Mouse (Mus musculus) hindbrain, embryonic 10.5 days (tissue): Measurements from ENCODE around the gene Ttll1. TPM values are rescaled to one million over a fixed set of nuclear protein-coding genes. Genes with fewer than 3 reads are reported as not detected.

Experiments used
- DNase-seq: peaks from one replicate; pipeline ENCODE4 v3.0.0-alpha.2; 2017; ENCODE audit warnings: low spot score
- H3K27ac ChIP-seq: fragments of 300-500 bp; sonication (generic); 2 replicates; pipeline ENCODE4 v1.5.1; 2016; ENCODE audit warnings: mild to moderate bottlenecking, moderate library complexity
- H3K27me3 ChIP-seq: fragments of 300-500 bp; sonication (generic); 2 replicates; pipeline ENCODE4 v1.6.1; 2016; ENCODE audit warnings: mild to moderate bottlenecking; ENCODE audit not compliant: poor library complexity, insufficient read depth, severe bottlenecking
- H3K36me3 ChIP-seq: fragments of 300-500 bp; sonication (generic); 2 replicates; pipeline ENCODE4 v1.6.1; 2016; ENCODE audit warnings: mild to moderate bottlenecking, moderate library complexity
- H3K4me1 ChIP-seq: fragments of 300-500 bp; sonication (generic); replicated peaks from 2 replicates; pipeline ENCODE4 v1.6.1; 2016; ENCODE audit warnings: mild to moderate bottlenecking
- H3K4me3 ChIP-seq: fragments of 300-500 bp; sonication (generic); 2 replicates; pipeline ENCODE4 v1.5.1; 2016; ENCODE audit warnings: mild to moderate bottlenecking, moderate library complexity
- H3K9me3 ChIP-seq: fragments of 300-500 bp; sonication (generic); 2 replicates; pipeline ENCODE4 v1.6.1; 2016; ENCODE audit warnings: mild to moderate bottlenecking, moderate library complexity
- whole genome bisulfite sequencing: fragments of 180-500 bp; shearing (Covaris S2); methylation state at CpG from one replicate; pipeline ENCODE4 v1.1.7; 2016; 5-methylcytosine and 5-hydroxymethylcytosine counted together
- polyA plus RNA-seq: library from polyadenylated mRNA; unstranded; fragments of >200 nt; fragmentation: Nextera tagmentation; extraction: Ambion mirVana; gene quantifications from 2 replicates; pipeline ENCODE4 v1.2.1, GENCODE M21; 2016

Ttll1 gene
- polyA plus RNA-seq, 1 experiment from 2014 or later: 50.4 TPM

DNA sequence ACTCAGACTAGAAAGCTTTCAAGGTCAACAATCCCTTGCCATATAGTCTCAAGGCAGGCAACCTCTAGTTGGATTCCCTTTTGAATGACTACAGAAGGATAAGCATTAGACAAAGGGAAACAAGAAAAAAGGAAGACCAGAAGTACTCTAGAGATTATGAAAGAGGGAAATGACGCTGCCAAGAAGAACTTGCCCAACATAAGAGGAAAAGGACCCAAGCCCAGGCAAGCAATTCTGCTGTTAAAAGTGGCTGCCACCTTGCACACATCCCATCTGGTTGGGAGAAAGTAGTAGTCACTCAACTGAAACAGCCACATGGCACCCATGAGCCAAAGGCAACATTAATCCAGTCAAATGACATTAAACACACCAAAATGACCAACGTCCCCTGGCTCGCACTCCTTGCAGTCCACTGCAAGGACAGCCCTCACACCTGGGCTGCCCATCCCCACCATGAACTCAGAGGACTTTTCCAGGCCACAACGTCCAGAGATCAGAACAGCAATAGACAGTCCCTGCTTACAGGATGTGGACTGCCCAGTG, 68.1 kb downstream of the Ttll1 start:
- H3K36me3 ChIP-seq: no peaks in the 10 kb centered on the region

DNA sequence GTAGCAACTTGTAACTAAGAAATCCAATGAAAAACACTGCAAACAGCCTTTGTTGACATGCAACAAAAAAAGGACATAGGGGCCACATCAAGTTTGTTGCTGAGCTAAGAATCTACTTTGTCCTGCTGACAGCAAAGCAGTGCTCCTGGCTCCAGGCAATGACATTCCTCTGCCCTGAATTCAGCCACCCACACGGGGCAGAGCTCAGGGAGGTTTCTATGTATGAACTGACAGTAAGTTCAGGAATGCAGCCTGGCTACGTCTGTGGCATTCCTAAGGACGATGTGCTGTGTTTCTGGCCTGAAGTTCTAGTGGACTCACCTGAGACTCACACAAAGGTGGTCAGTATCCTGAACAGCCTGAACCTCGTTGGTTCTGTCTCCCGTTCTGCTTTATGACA, 70.0 kb downstream of the Ttll1 start:
- no peak for DNase-seq
- Histone ChIP-seq H3K27ac (no peak overlapping the region), H3K4me1 (peaks cover 27% of the 10 kb centered on the region), H3K27me3 (no peaks in the 10 kb centered on the region), H3K4me3 (no peak overlapping the region), H3K36me3 (no peaks in the 10 kb centered on the region), H3K9me3 (no peaks in the 10 kb centered on the region)
- 63% methylated on average over 5 of the region's 5 CpGs for WGBS

More for the DNA sequence above, 68.1 kb downstream of the Ttll1 start:
- Histone ChIP-seq H3K9me3 (no peaks in the 10 kb centered on the region), H3K4me1 (peaks cover 42% of the 10 kb centered on the region), H3K27ac (no peak overlapping the region), H3K4me3 (no peak overlapping the region), H3K27me3 (no peaks in the 10 kb centered on the region)
- no peak for DNase-seq
- WGBS: 96% methylated on average over 4 of the region's 4 CpGs

DNA sequence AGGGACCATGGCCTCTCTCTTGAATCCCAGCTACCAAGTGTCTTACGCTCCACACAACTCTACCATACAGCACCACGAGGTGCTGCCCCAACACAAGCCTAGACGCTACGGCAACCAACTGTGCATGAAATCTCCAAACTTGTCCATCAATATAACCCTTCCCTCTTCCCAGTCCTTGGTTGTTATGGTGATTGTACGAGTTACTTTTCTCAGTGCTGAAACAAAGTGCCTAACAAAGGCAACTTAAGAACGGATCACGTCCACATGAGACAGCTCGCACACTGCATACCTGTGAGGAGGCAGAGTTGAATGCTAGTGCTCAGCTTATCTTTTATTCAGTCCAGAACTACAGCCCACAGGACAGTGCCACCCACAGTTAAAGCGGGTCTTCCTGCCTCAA, 74.2 kb downstream of the Ttll1 start:
- no peak overlapping the region for H3K27ac ChIP-seq
- DNase-seq: no peak
- peaks cover 24% of the 10 kb centered on the region for H3K4me1 ChIP-seq
- no peaks in the 10 kb centered on the region for H3K36me3 ChIP-seq
- WGBS: 81% methylated on average over 9 of the region's 9 CpGs
- no peaks in the 10 kb centered on the region for H3K9me3 ChIP-seq
- H3K4me3 ChIP-seq: no peak overlapping the region
- H3K27me3 ChIP-seq: no peaks in the 10 kb centered on the region

DNA sequence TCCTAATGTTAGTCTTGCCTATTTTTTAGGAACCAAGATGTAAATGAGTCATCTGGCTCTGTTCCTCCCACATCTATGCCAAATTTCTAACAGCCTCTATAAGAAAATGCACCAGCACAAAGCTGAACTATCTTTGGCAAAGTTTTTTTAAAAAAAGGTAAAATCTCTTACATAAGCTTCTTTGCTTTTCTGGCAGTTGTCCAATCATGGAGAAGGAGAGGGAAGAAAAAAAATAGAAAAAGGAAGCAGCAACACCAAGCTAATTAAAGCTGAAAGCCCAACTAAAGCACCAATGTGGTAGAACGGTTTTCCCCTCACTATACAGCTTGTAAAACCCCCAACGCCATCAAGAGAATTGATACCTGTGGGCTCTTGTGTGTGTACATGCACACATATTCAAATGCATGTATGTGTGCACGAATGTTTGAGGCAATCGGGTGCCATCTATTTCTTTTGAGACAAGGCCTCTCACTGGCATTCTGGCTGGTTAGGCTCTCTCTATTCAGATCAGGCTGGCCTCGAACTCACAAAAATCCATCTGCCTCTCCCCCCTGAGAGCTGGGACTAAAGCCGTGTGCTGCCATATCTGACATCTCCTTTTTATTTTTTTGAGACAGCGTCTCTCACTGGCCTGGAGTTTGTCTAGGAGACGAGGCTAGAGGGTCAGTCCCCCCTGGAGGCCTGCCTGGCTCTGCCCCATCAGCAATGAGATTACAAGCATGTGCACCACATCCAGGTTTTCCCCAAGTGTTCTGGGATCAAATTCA, 75.2 kb downstream of the Ttll1 start:
- 86% methylated on average over 8 of the region's 8 CpGs for WGBS
- no peaks in the 10 kb centered on the region for H3K9me3 ChIP-seq
- no peaks in the 10 kb centered on the region for H3K27me3 ChIP-seq
- no peak overlapping the region for H3K27ac ChIP-seq
- no peak for DNase-seq
- H3K4me1 ChIP-seq: peaks cover 18% of the 10 kb centered on the region
- H3K4me3 ChIP-seq: no peak overlapping the region
- no peaks in the 10 kb centered on the region for H3K36me3 ChIP-seq

GRCm38 (mm10) chr15:83434692-83435091, 76.0 kb downstream of the Ttll1 start:
- Histone ChIP-seq H3K27me3 (no peaks in the 10 kb centered on the region), H3K4me1 (peaks cover 18% of the 10 kb centered on the region), H3K36me3 (no peaks in the 10 kb centered on the region), H3K9me3 (no peaks in the 10 kb centered on the region), H3K4me3 (no peak overlapping the region), H3K27ac (no peak overlapping the region)
- 79% methylated on average over 4 of the region's 4 CpGs for WGBS
- DNase-seq: no peak

Other genes starting within 250 kb of the Ttll1 start
- 33.1 and 36.9 TPM in 2 replicates for gene Arfgap3, start 160.6 kb downstream of the Ttll1 start, polyA plus RNA-seq
- 53.3 and 57.7 TPM in 2 replicates for gene Pacsin2, start 46.3 kb downstream of the Ttll1 start, polyA plus RNA-seq
- 2.2 and 4.1 TPM in 2 replicates for gene Bik, start 16.0 kb upstream of the Ttll1 start, polyA plus RNA-seq
- 40.7 TPM in 2 replicates for gene Tspo, start 52.7 kb upstream of the Ttll1 start, polyA plus RNA-seq
- gene Mcat, start 52.9 kb upstream of the Ttll1 start, polyA plus RNA-seq: 48.4 and 49.0 TPM in 2 replicates
- 59.1 and 59.6 TPM in 2 replicates for gene Ttll12, start 84.3 kb upstream of the Ttll1 start, polyA plus RNA-seq
- gene Scube1, start 214.1 kb upstream of the Ttll1 start, polyA plus RNA-seq: 62.6 and 70.5 TPM in 2 replicates